Mouse (Mus musculus) heart, adult 2 months (tissue): Measurements from ENCODE around the gene Cplx1.

Experiments
- CTCF ChIP-seq: fragments of 200-600 bp; IDR thresholded peaks from 2 replicates; pipeline ENCODE4 v1.8.1; 2022; ENCODE audit warnings: antibody characterized with exemption, mild to moderate bottlenecking, moderate library complexity
- EP300 ChIP-seq: fragments of 200-500 bp; IDR thresholded peaks from 2 replicates; pipeline ENCODE4 v1.6.1; 2011; ENCODE audit warnings: low read depth, low read length, control low read depth; ENCODE audit not compliant: insufficient read depth
- POLR2A ChIP-seq: fragments of 200-500 bp; IDR thresholded peaks from 2 replicates; pipeline ENCODE4 v1.6.1; 2011; ENCODE audit warnings: mild to moderate bottlenecking, low read depth, low read length, control low read depth; ENCODE audit not compliant: insufficient read depth

DNA sequence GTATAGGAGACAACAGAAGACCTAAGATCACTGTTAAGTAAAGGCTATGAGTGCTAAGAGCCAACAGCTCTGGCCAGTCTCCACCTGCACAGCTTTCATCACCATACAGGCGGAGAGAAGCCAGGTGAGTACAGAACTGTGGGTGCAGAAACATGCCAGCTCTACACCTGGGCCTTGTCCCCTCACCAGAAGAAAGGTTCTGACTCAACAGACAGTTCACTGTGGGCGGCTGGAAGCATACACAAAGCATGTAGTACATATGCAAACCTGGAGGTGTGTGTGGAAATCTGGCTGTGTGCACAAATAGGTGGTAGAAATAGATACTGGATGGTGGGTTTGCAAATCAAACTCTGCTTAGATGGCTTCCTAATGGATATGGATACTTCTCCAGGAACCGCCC, 27.2 kb downstream of the Cplx1 start:
- TF ChIP-seq CTCF = no peak
- no peak for TF ChIP-seq POLR2A
- no peak for TF ChIP-seq EP300
